Mouse (Mus musculus): ENCODE results near the gene Crlf3.
"Not testable (repeated sequence)": the region's sequence is repeated elsewhere in the genome, so short reads cannot be mapped to it uniquely, and the experiment has no call there.

Gene Crlf3

DNA sequence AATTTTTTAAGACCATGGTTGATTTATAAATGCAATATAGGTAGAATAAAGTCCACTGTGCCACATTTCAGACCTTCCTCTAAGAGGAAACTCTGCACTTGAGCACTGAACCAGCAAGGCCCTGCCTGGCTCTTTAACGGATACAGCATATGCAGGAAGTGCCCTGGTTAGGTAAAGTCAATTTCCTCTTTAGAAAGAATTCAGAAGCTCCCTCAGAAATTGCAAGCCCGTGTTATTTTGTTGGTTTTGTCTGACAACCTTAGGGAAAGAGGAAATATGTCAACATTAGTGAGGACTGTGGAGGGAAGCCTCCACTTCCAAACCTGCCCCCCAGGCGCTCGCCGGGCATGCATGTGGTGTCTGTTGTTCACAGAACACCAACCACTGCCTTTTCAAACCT, 13.2 kb downstream of the Crlf3 start:
- no peak for DNase-seq (ENCODE audit: low spot score in 2 of 2)

DNA sequence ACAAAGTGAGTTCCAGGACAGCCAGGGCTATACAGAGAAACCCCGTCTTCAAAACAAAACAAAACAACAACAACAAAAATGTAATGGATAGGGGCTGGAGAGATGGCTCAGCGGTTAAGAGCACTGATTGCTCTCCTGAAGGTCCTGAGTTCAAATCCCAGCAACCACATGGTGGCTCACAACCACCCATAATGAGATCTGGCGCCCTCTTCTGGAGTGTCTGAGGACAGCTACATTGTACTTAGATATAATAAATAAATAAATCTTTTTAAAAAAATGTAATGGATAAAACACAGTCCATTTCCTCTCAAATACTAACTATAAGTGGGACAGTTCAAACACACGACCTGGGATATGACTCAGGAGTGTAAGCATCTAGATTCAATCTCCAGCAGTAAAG, 14.4 kb downstream of the Crlf3 start:
- DNase-seq (ENCODE audit: low spot score in 2 of 2), result not testable (repeated sequence)

DNA sequence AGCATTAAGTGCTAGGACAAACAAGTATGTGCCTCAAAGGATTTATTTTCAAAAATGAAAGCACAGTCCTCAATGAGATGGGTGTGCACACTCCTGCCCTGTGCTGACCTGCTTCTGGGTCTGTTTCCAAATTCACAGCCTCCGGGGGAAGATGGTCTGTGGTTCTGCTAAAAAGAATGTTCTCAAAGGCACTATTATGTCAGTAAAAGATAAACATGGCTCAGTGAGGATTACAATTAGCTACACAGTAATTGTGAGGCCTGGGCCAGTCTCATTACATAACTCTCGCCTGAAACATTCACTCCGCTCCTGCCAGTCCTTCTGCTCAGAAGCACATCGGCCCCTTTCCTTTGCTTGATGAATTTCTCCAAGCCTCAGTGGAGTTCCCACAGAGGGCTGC, 18.6 kb downstream of the Crlf3 start:
- DNase-seq (ENCODE audit: low spot score in 2 of 2), result no peak

DNA sequence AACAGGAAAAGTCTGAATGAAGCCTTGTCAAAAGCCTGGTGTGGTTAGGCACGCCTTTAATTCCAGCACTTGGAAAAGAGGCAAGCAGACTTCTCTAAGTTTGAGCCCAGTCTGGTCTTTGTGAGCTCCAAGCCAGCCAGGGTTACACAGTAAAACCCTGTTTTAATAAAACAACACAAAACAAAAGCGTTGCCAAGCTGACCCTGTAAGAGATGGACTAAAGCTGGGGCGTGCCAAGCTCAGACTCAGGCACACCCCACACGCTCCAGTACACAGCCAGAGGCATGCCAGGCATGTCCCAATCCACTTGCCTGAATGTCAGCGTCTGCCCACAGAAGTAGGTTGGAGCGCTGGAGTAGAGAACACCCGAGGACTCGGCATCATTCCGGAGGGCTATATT, 24.6 kb downstream of the Crlf3 start:
- no peak for DNase-seq (ENCODE audit: low spot score in 2 of 2)

DNA sequence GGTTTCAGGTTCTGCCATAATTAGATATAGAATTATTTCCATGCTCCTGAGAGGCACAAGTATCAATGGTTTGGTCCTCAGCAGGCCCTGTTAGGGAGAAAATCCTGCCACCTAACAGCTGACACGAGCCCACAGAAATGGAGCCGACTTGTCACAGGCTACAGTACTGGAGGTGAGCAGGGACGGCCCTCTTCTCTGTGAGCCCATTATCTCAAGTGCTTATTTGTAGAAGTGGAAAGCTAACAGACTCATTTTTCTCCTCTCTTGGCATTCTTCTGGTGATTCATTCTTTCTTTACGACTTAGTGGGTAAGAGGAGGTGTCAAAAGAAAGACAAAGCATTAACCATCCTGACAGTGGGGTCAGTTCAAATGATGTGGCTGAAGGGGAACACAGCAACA, 26.1 kb downstream of the Crlf3 start:
- no peak for DNase-seq (ENCODE audit: low spot score in 2 of 2)

DNA sequence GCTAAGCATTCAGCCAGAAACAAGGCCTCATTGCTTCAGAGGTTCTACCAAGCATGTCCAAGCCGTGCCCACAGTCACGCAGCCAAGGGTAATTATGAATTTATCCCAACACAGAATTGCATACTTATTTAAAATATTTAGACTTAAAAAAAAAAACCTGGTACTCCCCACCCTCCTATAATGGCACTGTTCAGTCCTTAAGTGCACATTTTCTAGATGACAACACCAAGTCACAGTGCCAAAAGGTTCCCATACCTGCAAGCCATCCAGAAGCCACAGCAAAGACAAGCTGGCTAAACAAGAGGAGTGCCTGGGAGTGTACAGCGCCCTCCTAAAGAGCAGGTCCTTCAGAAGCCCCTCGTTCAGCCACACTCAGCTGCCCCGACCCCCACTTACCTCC, 27.6 kb downstream of the Crlf3 start:
- no peak for DNase-seq (ENCODE audit: low spot score in 2 of 2)

DNA sequence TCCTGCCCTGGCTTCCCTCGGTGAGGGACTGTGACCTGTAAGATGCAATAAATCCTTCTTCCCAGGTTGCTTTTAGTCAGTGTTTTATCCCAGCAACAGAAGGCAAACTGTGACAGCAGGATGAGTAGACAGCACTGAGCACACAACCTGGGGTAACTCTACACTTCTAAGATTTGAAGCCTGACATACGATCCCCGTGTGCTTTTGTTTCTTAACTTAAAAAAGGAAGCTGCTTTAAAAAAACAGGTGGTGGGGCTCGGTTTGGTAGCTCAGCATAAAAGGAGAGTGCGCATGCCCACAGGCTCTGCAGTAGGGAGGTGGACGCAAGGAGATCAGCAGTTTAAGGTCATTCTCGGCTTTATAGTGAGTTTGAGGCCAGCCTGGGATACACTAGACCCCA, 28.3 kb downstream of the Crlf3 start:
- no peak for DNase-seq (ENCODE audit: low spot score in 2 of 2)

DNA sequence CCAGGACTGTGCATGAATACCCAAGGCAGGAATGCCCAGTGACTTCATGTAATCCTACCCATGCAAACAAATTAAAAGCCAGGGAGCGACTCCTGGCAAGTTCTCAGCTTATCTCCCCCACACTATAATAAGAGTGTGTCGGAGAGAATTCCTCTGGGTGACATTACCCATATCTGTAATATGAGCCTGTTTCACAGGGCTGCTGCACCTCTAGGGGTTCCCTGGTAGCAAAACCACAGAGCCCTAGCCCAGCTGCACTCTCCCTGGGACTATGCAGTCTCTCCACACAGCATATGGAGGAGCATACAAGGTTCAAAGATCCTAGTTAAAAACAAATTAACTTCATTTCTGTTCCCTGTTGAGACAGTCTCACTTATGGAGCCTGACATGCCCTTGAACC, 30.7 kb downstream of the Crlf3 start:
- DNase-seq (ENCODE audit: low spot score in 2 of 2), result no peak

DNA sequence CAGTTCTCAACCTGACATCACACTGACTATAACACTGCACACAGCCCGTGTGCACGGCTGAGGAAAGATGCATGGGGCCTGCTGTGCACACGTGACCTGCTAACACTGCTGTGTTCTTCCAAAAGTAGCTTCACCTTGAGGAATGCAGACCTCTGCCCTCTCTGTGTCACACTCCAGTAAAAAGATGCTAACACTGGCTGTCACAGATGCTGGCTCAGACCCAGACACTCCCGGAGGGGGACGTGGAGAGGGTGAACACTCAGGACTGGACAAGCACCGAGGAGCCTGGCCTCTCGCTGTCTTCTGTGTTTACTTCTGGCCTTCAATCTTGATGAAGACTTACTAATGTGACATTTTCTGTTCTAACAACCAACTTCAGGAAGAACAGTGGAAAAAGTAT, 33.9 kb downstream of the Crlf3 start:
- DNase-seq (ENCODE audit: low spot score in 2 of 2), result no peak

DNA sequence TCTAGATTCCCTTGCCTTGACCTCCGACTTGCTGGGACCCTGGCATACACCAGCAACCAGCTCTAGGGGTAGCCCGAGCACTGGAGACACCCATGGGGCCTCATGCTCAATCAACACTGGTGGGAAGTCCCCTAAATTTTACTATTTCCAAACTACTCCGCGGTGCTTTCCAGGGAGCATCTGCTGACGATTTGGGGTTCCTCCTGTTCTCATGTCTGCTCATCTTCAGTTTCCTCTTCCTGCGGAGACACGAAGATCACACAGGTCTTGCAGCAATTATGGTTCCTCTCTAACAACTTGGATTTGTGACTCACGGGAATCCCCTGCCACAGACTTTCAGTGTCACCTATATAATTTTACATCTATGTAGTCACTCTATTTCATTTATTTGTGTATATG, 37.4 kb downstream of the Crlf3 start:
- no peak for DNase-seq (ENCODE audit: low spot score in 2 of 2)

DNA sequence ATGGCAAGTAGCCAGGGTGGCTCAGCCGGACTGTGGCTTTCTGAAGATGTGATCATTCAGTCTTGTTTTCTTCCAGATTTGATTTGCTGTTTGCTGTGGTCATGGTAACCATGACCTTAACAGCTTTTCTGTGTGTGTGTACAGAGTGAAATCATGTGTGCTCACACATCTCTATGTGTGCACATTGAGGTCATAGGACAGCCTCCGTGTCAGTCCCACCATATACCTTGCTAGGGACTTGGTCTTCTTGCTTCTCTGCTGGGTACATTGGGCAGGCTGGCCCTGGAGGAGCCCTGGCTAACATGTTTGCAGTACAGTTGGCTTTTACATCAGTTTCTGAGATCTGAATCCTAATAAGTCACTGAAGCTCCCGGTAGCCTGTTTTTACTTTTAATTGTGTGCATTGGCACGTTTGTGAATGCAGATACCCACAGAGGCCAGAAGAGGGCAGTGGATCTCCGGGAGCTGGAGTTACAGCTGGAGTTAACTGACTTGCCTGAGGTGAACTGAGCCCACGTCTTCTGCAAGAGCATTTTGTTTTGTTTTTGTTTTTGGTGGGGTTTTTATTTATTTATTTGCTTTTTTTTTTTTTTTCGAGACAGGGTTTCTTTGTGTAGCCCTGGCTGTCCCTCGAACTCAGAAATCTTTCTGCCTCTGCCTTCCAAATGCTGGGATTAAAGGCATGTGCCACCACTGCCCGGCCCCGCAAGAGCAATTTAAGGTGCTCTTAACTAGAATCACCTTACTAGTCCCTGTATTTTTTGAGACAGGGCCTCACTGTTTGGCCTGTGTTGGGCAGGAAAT, 38.0 kb downstream of the Crlf3 start:
- DNase-seq (ENCODE audit: low spot score in 2 of 2), result no peak

DNA sequence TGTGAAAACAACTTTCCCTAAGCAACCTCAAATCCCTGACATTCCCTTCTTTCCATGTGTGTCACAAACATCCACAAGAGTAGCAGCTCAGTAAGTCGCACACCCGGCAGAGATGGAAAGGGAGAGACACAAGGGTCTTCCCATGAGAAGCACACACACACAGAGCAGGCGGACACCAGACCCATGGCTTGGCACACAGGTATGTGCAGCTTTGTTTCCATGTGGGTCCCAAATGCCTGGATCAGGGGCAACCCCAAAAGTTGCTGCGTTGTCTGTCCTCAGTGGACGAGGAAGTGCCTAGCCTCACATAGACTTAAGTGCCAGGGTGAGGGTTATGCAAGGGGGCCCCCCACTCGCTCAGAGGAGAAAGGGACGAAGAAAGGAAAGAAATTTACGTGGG, 43.3 kb downstream of the Crlf3 start:
- no peak for DNase-seq (ENCODE audit: low spot score in 2 of 2)

DNA sequence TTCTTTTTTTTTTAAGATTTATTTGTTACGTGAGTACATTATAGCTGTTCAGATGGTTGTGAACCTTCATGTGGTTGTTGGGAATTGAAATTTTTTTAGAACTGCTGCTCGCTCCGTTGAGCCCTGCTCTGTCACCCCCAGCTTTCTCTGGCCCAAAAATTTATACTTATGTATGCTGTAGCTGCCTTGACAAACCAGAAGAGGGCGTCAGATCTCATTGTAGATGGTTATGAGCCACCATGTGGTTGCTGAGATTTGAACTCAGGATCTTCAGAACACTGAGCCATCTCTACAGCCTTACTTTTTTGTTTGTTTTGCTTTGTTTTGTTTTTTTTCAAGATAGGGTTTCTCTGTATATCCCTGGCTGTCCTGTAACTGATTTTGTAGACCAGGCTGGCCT, 59.5 kb downstream of the Crlf3 start:
- DNase-seq (ENCODE audit: low spot score in 2 of 2), result no peak

DNA sequence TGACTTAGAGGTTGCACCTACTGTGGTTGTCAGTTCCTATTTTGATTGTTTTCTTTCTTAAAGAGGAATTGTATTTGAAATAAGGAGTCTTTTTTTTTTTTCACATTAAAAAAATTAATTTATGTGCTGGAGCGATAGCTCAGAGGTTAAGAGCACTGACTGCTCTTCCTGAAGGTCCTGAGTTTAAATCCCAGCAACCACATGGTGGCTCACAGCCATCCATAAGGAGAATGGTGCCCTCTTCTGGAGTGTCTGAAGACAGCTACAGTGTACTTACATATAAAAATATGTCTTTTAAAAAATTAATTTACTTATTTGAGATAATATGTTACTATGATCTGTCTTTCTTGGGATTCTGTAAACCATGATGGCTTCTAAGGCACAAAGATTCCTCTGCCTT, 61.0 kb downstream of the Crlf3 start:
- DNase-seq (ENCODE audit: low spot score in 2 of 2), result no peak

DNA sequence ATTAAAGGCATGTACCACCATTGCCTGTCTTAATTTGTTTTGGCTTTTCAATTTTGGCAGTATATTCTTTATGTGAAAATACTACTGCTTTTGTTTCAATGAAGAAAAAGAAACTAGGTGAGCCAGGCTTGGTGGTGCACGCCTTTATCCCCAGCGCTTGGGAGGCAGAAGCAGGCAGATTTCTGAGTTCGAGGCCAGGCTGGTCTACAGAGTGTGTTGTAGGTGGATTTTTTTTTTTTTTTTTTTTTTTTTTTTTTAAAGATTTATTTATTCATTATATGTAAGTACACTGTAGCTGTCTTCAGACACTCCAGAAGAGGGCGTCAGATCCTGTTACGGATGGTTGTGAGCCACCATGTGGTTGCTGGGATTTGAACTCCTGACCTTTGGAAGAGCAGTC, 64.3 kb downstream of the Crlf3 start:
- DNase-seq (ENCODE audit: low spot score in 2 of 2), result not testable (repeated sequence)

All from urinary bladder, adult 18-20 months (tissue).